Mouse (Mus musculus) heart, embryonic 14.5 days (tissue): ENCODE results near the gene Slco1b2. TPM values are rescaled to one million over a fixed set of nuclear protein-coding genes. Genes with fewer than 3 reads are reported as not detected.
"Not testable (repeated sequence)": the region's sequence is repeated elsewhere in the genome, so short reads cannot be mapped to it uniquely, and the experiment has no call there.

Experiments
- ATAC-seq: fragments of 200-750 bp; cut with Nextera tagmentation; 2 replicates; pipeline ENCODE4 v1.8.0; 2017; ENCODE audit warnings: low read depth, moderate TSS enrichment; ENCODE audit not compliant: insufficient number of reproducible peaks, insufficient read depth, low FRiP score
- H3K27ac ChIP-seq, 2 experiments: fragments of 200-500 bp in 1 of 2; fragments of 300-500 bp in 1 of 2; sonication (generic) in 1 of 2; replicated peaks in 1 of 2; 2 replicates each; pipeline ENCODE4 v1.5.1; 2012 to 2014; ENCODE audit warnings: low read depth in 2 of 2, low read length in 2 of 2, control low read depth in 1 of 2, mild to moderate bottlenecking in 1 of 2, mixed read lengths in 1 of 2; ENCODE audit not compliant: control insufficient read depth in 1 of 2, insufficient read depth in 1 of 2
- H3K27me3 ChIP-seq: fragments of 300-500 bp; sonication (generic); 2 replicates; pipeline ENCODE4 v1.6.1; 2014; ENCODE audit warnings: mild to moderate bottlenecking, low read length, control low read depth; ENCODE audit not compliant: control insufficient read depth, insufficient read depth
- H3K36me3 ChIP-seq: fragments of 300-500 bp; sonication (generic); 2 replicates; pipeline ENCODE4 v1.6.1; 2014; ENCODE audit warnings: mild to moderate bottlenecking, control low read depth, low read length, mixed read lengths; ENCODE audit not compliant: control insufficient read depth, insufficient read depth
- H3K4me1 ChIP-seq, 2 experiments: fragments of 200-500 bp in 1 of 2; fragments of 300-500 bp in 1 of 2; sonication (generic) in 1 of 2; 2 replicates each; pipeline ENCODE4 v1.6.1; 2012 to 2014; ENCODE audit warnings: low read length in 2 of 2, control low read depth in 1 of 2, mixed read lengths in 1 of 2; ENCODE audit not compliant: control insufficient read depth in 2 of 2, insufficient read depth in 2 of 2
- H3K4me2 ChIP-seq: fragments of 300-500 bp; sonication (generic); 2 replicates; pipeline ENCODE4 v1.6.1; 2014; ENCODE audit warnings: mild to moderate bottlenecking, low read length
- H3K4me3 ChIP-seq, 2 experiments: fragments of 200-500 bp in 1 of 2; fragments of 300-500 bp in 1 of 2; sonication (generic) in 1 of 2; 2 replicates each; pipeline ENCODE4 v1.5.1; 2012 to 2014; ENCODE audit warnings: low read length in 2 of 2, mild to moderate bottlenecking in 2 of 2, control low read depth in 1 of 2, low read depth in 1 of 2, moderate library complexity in 1 of 2; ENCODE audit not compliant: control insufficient read depth in 1 of 2, insufficient read depth in 1 of 2
- H3K9ac ChIP-seq: fragments of 300-500 bp; sonication (generic); 2 replicates; pipeline ENCODE4 v1.6.1; 2014; ENCODE audit warnings: mild to moderate bottlenecking, low read length
- H3K9me3 ChIP-seq: fragments of 300-500 bp; sonication (generic); 2 replicates; pipeline ENCODE4 v1.6.1; 2016; ENCODE audit warnings: low read length, control low read depth; ENCODE audit not compliant: control insufficient read depth
- WGBS: fragments of 180-500 bp; shearing (Covaris S2); extraction: QIAGEN DNeasy Blood & Tissue Kit; methylation state at CpG from one replicate; pipeline ENCODE4 v1.1.7; 2014; 5-methylcytosine and 5-hydroxymethylcytosine counted together
- polyA plus RNA-seq: library from polyadenylated mRNA; unstranded; fragments of >200 nt; fragmentation: Nextera tagmentation; extraction: Ambion mirVana; gene quantifications from 2 replicates; pipeline ENCODE4 v1.2.1, GENCODE M21; 2014

Gene Slco1b2
- not detected in 2 replicates for polyA plus RNA-seq

DNA sequence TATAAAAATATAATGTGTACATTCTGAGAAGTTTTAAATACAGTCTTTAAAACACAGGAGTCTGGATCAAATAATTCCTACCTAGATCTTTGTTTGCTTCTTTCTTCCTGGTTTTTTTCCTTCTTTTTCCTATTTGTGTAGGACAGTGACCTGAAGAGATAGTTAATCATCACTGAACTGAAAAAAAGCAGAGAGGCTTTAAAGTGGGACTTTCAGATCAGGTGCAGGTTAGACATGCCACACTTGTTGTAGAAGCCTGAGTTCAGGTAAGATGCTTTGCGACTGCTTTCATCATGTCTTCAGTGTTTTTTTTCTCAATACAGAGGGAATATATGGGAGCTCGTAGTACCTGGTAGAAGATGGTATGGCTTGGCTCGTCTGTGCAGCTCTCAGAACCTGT is at the start of gene Slco1b2:
Slco1b2 (plus strand) TSS at position 228 of the 400 bp plus-strand sequence.
- Histone ChIP-seq H3K4me2 (no peak within 1 kb of the TSS), H3K27me3 (no peaks in the 10 kb centered on the region), H3K36me3 (no peaks in the 10 kb centered on the region), H3K9me3 (no peaks in the 10 kb centered on the region), H3K9ac (no peak within 1 kb of the TSS), H3K4me1 (no peaks in the 10 kb centered on the region), H3K4me3 (no peak within 1 kb of the TSS), H3K27ac (no peak within 1 kb of the TSS)
- ATAC-seq: no peak
- 68% methylated on average over 3 of the region's 3 CpGs for WGBS

DNA sequence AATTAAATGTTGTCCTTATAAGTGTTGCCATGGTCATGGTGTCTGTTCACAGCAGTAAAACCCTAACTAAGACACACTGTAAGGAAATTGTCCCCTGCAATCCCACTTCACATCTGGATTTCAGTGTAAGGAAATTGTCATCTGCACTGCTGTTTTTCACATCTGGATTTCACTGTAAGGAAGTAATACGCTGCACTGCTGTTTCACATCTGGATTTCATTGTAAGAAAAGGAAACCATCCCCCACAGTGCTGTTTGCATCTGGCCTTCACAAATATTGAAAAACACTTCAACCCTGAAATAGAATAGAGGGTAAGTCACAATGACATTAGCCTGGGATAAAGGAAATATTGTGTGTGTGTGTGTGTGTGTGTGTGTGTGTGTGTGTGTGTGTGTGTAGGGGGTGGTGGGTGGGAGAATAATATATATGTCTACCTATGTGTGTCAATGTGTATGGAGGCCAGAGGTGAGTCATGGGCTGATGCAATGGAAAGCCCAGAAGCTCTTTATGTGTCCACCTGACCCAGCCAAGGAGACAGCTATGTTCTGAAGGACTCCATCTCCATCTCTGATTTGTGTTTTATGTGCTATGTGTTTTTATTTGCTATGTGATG is 44.4 kb upstream of the Slco1b2 start:
- Histone ChIP-seq H3K27me3 (no peaks in the 10 kb centered on the region), H3K4me3 (no peak overlapping the region), H3K36me3 (no peaks in the 10 kb centered on the region), H3K9ac (no peak overlapping the region), H3K4me2 (no peak overlapping the region), H3K9me3 (no peaks in the 10 kb centered on the region), H3K27ac (no peak overlapping the region), H3K4me1 (no peaks in the 10 kb centered on the region)
- no peak for ATAC-seq
- WGBS: 79% methylated on average over 1 of the region's 1 CpGs

DNA sequence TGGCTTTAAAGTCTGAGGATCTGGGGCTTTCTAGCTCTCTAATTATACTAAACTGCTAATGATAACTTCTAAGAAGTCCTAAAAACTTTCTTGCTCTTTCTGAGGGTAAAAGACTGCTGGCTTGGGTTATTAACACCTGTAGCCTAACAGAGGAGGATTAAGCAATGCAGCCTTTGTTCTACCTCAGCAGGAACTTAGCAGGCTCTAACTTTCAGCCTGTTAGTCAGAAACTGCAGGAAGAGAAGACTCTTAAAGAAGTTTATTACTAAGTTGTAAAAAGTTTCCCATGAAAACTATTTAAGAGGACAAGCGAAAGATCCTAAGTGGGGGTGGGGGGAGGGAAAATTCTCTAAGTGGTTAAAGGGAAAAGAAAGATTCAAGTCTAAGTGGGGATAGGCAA is 39.3 kb upstream of the Slco1b2 start:
- Histone ChIP-seq H3K9ac (no peak overlapping the region), H3K4me2 (no peak overlapping the region), H3K9me3 (no peaks in the 10 kb centered on the region), H3K27me3 (no peaks in the 10 kb centered on the region), H3K27ac (no peak overlapping the region), H3K4me3 (no peak overlapping the region), H3K36me3 (no peaks in the 10 kb centered on the region), H3K4me1 (no peaks in the 10 kb centered on the region)
- ATAC-seq: no peak
- 54% methylated on average over 1 of the region's 1 CpGs for WGBS

DNA sequence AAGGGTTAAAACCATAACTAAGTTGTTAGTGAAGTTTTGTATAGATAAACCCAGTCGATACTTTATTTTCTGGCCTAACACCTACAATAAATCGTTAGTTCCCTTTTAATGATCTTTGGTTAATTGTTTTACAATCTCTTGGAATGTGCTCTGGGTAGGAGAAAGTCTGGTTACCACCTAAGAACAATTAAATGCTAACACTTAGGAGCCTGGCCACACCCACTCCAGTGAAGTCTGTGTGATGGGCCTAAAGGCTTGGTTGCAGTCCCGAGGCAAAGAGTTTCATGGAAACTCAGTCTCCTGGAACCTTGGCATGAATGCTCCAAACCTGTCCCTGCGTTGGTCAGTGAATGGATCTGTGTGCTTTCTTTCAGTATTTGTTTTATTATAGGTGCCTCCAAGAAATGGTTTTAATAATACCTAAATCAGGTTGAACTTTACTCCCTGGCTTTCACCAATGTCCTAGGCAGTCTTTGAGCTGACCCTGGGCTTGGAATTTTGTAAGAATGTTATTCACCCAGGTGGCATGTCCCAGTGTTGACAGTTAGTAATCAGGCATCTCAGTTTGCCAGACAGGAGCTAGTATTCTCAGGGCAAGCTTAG is 38.6 kb upstream of the Slco1b2 start:
- H3K9ac ChIP-seq, H3K4me1 ChIP-seq, H3K36me3 ChIP-seq, H3K9me3 ChIP-seq, H3K27me3 ChIP-seq, H3K27ac ChIP-seq, H3K4me3 ChIP-seq, H3K4me2 ChIP-seq, ATAC-seq: not testable (repeated sequence)
- WGBS: 59% methylated on average over 4 of the region's 4 CpGs

DNA sequence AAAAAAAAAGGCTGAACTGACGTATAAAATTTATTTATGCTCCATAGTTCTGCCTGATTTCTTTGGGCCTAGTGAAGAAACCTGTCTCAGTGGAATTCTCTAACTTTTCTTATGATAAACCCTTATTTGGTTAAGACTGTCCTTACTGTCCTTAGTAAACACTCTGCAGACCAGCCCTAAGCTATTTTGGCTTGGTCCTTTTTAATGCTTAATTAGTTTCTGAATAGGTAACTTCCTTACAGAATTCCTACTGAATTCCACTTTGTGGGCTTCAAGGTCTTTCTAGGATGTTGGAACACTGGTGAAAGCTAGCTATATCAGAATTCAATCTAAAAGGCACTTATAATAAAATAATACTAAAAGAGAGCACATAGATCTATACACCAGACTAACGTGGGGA is 33.2 kb upstream of the Slco1b2 start:
- ATAC-seq: no peak
- H3K4me1 ChIP-seq: no peaks in the 10 kb centered on the region
- no peak overlapping the region for H3K27ac ChIP-seq
- no peaks in the 10 kb centered on the region for H3K36me3 ChIP-seq
- no peak overlapping the region for H3K4me3 ChIP-seq
- peaks cover 5% of the 10 kb centered on the region; the same call in 1 of the 2 replicates for H3K9me3 ChIP-seq
- H3K9ac ChIP-seq: no peak overlapping the region
- no peak overlapping the region for H3K4me2 ChIP-seq
- no peaks in the 10 kb centered on the region for H3K27me3 ChIP-seq
- WGBS: 69% methylated on average over 2 of the region's 2 CpGs

DNA sequence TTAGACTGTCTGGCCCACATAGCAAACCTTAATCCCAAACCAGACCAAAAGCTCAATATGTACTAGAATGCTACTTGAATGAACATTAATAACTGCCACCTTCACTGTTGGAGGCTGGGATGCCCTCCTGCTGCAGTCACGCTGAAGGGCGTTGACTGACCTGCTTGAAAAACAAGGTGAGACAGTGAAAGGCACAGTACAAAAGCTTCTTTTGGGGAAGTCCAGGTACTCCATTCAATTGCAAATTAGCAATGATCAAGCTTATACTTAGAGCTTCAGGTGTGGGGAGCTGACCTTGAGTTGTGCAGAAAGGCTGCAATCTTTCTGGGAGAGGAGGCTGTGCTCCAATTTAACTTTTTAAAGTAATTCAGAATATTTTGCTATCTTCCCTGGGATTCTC is 32.3 kb upstream of the Slco1b2 start:
- WGBS: 99% methylated on average over 2 of the region's 2 CpGs
- Histone ChIP-seq H3K4me3 (no peak overlapping the region), H3K4me1 (no peaks in the 10 kb centered on the region), H3K9me3 (peaks cover 5% of the 10 kb centered on the region; the same call in 1 of the 2 replicates), H3K27ac (no peak overlapping the region), H3K27me3 (no peaks in the 10 kb centered on the region), H3K4me2 (no peak overlapping the region), H3K36me3 (no peaks in the 10 kb centered on the region), H3K9ac (no peak overlapping the region)
- ATAC-seq: no peak

DNA sequence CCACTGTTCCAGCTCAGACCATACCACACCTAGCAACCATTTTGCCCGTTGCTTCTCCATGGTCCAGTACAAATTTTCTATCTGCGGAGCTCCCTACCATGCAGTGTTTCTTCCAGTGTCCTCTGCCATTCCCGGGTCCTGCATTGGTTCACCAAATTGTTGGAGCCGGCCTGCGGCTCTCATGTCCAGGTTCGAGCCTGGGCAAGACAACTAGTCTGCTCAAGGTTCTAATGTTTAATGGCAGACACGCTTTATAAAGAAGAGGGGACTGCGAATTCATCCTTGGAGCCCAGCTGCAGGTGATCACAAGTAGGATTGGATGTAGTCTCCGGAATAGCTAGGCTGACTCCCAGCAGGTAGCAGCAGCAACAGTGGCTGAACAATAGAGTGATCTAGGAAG is 28.4 kb upstream of the Slco1b2 start:
- Histone ChIP-seq H3K4me3 (no peak overlapping the region), H3K27me3 (no peaks in the 10 kb centered on the region), H3K4me2 (no peak overlapping the region), H3K9ac (no peak overlapping the region), H3K36me3 (no peaks in the 10 kb centered on the region), H3K9me3 (peaks cover 5% of the 10 kb centered on the region; the same call in 1 of the 2 replicates), H3K4me1 (no peaks in the 10 kb centered on the region), H3K27ac (no peak overlapping the region)
- no peak for ATAC-seq
- 69% methylated on average over 9 of the region's 9 CpGs for WGBS
